Mouse (Mus musculus): ENCODE results near the gene Rmdn2. TPM values are rescaled to one million over a fixed set of nuclear protein-coding genes. Genes with fewer than 3 reads are reported as not detected.

The Rmdn2 gene
- polyA plus RNA-seq, 1 experiment from 2014 or later, result 4.9 TPM

DNA sequence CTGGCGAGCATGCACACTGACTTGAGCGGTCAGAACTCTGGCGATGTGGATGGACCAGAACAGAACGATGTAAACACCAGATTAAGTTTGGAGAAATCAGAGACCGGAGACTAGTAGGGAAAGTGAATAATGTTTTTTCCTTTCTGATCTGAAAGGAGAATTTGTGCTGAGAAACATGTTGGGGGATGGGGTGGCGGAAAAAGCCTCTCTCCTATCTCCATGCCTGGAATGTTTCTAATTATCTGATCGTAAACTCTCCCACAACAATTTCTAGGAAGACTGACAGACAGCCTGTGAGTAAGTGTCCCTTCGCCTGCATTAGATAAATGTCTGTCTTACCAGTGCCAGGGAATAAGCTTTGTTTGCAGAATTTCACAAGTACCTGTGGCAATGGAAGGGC lies 119.3 kb downstream of the Rmdn2 start:
- no peak for ATAC-seq
- no peaks in the 10 kb centered on the region for H3K36me3 ChIP-seq
- H3K9ac ChIP-seq, result no peak overlapping the region
- no peak overlapping the region for H3K27ac ChIP-seq
- peaks cover 24% of the 10 kb centered on the region for H3K27me3 ChIP-seq (replicated peaks)
- no peak overlapping the region for H3K4me3 ChIP-seq
- H3K4me1 ChIP-seq, result no peaks in the 10 kb centered on the region
- H3K4me2 ChIP-seq, result no peak overlapping the region
- no peaks in the 10 kb centered on the region for H3K9me3 ChIP-seq (replicated peaks)
- 52% methylated on average over 8 of the region's 8 CpGs for WGBS (ENCODE audit: insufficient replicate concordance)

DNA sequence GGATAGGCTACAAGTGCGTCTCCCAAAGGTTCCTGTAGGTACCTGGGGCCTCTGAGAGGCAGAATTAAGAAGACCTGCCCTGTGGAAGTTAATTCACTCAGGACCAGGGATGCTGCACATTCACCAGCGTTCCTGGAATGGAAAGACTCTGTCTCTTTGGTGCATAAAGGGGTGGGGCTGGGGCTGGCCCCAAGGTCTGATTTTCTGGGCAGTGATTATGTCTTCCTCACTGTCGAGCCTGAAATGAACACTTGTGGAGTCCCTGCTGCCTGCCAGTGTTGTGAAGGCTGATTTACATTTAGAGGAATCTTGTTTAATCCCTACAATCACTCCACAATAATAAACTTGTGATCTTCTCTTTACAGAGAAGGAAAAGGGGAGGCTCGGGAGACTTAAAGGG lies 121.4 kb downstream of the Rmdn2 start:
- H3K27me3 ChIP-seq (replicated peaks), result peaks cover 17% of the 10 kb centered on the region
- no peaks in the 10 kb centered on the region for H3K4me1 ChIP-seq
- H3K9me3 ChIP-seq (replicated peaks), result no peaks in the 10 kb centered on the region
- ATAC-seq, result no peak
- WGBS (ENCODE audit: insufficient replicate concordance), result 55% methylated on average over 4 of the region's 4 CpGs
- H3K9ac ChIP-seq, result no peak overlapping the region
- H3K4me2 ChIP-seq, result no peak overlapping the region
- H3K36me3 ChIP-seq, result no peaks in the 10 kb centered on the region
- no peak overlapping the region for H3K4me3 ChIP-seq
- H3K27ac ChIP-seq, result no peak overlapping the region

GRCm38 (mm10) chr17:79737598-79737997 lies 125.9 kb downstream of the Rmdn2 start:
- H3K9ac ChIP-seq, result no peak overlapping the region
- H3K27ac ChIP-seq, result no peak overlapping the region
- H3K27me3 ChIP-seq (replicated peaks), result no peaks in the 10 kb centered on the region
- no peak overlapping the region for H3K4me3 ChIP-seq
- no peak for ATAC-seq
- H3K4me2 ChIP-seq, result no peak overlapping the region
- H3K9me3 ChIP-seq (replicated peaks), result no peaks in the 10 kb centered on the region
- WGBS (ENCODE audit: insufficient replicate concordance), result 60% methylated on average over 3 of the region's 3 CpGs
- H3K36me3 ChIP-seq, result no peaks in the 10 kb centered on the region
- no peaks in the 10 kb centered on the region for H3K4me1 ChIP-seq

DNA sequence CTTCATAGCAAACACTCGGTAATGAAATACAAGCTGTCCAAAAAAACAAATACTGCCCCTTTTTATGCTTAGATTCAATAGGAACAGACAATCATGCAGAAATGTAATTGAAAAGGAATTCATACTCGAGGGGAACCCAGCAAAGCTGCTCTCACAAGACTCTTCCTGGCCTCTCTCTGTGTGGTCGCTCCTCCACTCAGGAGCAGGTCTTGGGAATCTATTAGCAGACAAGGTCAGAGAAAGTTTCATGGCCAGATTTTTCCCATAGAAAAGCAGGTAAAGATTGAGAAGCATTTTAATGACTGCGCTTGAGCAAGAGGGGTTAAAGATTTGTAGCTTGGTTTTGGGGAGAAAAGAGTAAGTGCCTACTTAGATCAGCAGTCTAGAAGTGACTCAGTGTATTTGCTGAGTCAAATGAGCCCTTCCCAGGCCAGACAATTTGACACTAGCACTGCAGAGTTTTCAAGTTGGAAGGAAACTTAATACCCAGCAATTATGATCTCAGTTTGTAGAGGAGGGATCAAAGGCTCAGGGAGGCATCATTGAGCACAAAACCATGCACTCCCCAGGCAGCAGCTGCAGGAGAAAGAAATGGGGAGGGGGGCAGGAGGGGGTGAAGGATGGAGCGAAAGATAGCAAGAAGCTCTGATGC lies 127.3 kb downstream of the Rmdn2 start:
- Histone ChIP-seq H3K27me3 (replicated peaks) (no peaks in the 10 kb centered on the region), H3K36me3 (no peaks in the 10 kb centered on the region), H3K4me2 (no peak overlapping the region), H3K9me3 (replicated peaks) (no peaks in the 10 kb centered on the region), H3K4me3 (no peak overlapping the region), H3K9ac (no peak overlapping the region), H3K4me1 (no peaks in the 10 kb centered on the region), H3K27ac (no peak overlapping the region)
- no peak for ATAC-seq
- WGBS (ENCODE audit: insufficient replicate concordance), result 50% methylated on average over 5 of the region's 5 CpGs

DNA sequence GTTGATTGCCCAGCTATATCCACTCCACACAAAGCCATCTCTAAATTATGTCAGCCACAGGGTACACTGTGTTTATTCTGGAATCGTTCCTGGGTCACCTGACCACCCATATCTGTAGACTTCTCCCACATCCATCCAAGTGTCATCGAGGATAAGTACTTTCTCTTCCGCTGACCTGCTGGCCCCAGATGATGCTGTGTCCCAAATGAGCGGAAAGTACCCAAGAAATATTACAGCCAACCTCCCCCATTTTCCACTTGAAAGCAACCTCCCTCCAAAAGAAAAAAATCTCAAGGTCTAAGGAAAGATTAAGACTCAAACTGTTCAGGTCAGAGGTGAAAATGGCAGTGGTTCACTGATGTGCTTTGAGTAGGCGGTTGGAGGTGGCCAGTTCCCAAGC lies 131.0 kb downstream of the Rmdn2 start:
- Histone ChIP-seq H3K36me3 (no peaks in the 10 kb centered on the region), H3K9ac (no peak overlapping the region), H3K4me3 (no peak overlapping the region), H3K4me2 (no peak overlapping the region), H3K27ac (no peak overlapping the region), H3K4me1 (no peaks in the 10 kb centered on the region), H3K27me3 (replicated peaks) (no peaks in the 10 kb centered on the region), H3K9me3 (replicated peaks) (no peaks in the 10 kb centered on the region)
- 67% methylated on average over 5 of the region's 5 CpGs for WGBS (ENCODE audit: insufficient replicate concordance)
- ATAC-seq, result no peak

Other genes with a start within 250 kb of the Rmdn2 start
- 2.6 and 3.7 TPM in 2 replicates for gene Cyp1b1, start 103.2 kb downstream of the Rmdn2 start, polyA plus RNA-seq (2016; fragmentation: Nextera tagmentation; extraction: Ambion mirVana)